Mouse (Mus musculus) CH12.LX (cell line): ENCODE data around the gene Ap1m1. TPM values are rescaled to one million over a fixed set of nuclear protein-coding genes. Genes with fewer than 3 reads are reported as not detected.

Source experiments
- DNase-seq: peaks from one replicate; pipeline ENCODE4 v3.0.0-alpha.2; 2013; ENCODE audit errors: extremely low read depth
- H3K27ac ChIP-seq: 2 replicates; pipeline ENCODE4 v1.5.1; 2012; ENCODE audit warnings: low read depth, mild to moderate bottlenecking, control low read depth, moderate library complexity; ENCODE audit not compliant: insufficient read depth
- H3K27me3 ChIP-seq: replicated peaks from 2 replicates; pipeline ENCODE3; 2012; ENCODE audit warnings: inconsistent platforms
- H3K36me3 ChIP-seq, 2 experiments: replicated peaks in 1 of 2; 2 replicates each; pipeline versions ENCODE3 to v1.6.1; 2012; ENCODE audit warnings: inconsistent platforms in 1 of 2, low read length in 1 of 2, mild to moderate bottlenecking in 1 of 2, mixed read lengths in 1 of 2, moderate library complexity in 1 of 2; ENCODE audit not compliant: control insufficient read depth in 1 of 2, insufficient read depth in 1 of 2
- H3K4me1 ChIP-seq, 2 experiments: 2 replicates each; pipeline ENCODE4 v1.6.1; 2012; ENCODE audit warnings: inconsistent platforms in 1 of 2, moderate library complexity in 1 of 2; ENCODE audit not compliant: insufficient read depth in 2 of 2, control insufficient read depth in 1 of 2
- H3K4me2 ChIP-seq: 2 replicates; pipeline ENCODE4 v1.6.1; 2012; ENCODE audit warnings: low read depth, mild to moderate bottlenecking, control low read depth; ENCODE audit not compliant: poor library complexity, insufficient read depth, severe bottlenecking
- H3K4me3 ChIP-seq, 3 experiments: fragments of 150-350 bp in 1 of 3; sonication (generic) in 1 of 3; replicated peaks in 1 of 3; 2 replicates each; pipeline versions ENCODE3 to v1.5.1; 2011 to 2012; ENCODE audit warnings: low read depth in 2 of 3, low read length in 2 of 3, mild to moderate bottlenecking in 2 of 3, moderate library complexity in 2 of 3, control low read depth in 1 of 3, improper control_type of control experiment in 1 of 3, inconsistent platforms in 1 of 3, mixed read lengths in 1 of 3; ENCODE audit not compliant: poor library complexity in 1 of 3
- H3K79me2 ChIP-seq: replicated peaks from 2 replicates; pipeline ENCODE4 v1.6.1; 2012; ENCODE audit warnings: mild to moderate bottlenecking, moderate library complexity; ENCODE audit not compliant: control insufficient read depth, poor library complexity, insufficient read depth, severe bottlenecking; ENCODE audit errors: extremely low read depth
- H3K9ac ChIP-seq: 2 replicates; pipeline ENCODE4 v1.6.1; 2012; ENCODE audit warnings: low read depth, mild to moderate bottlenecking, control low read depth, moderate library complexity; ENCODE audit not compliant: insufficient read depth
- H3K9me3 ChIP-seq: replicated peaks from 2 replicates; pipeline ENCODE3; 2012; ENCODE audit warnings: low read length, inconsistent platforms, mixed read lengths
- BHLHE40 ChIP-seq: IDR thresholded peaks from 2 replicates; pipeline ENCODE4 v1.6.1; 2011; ENCODE audit warnings: mild to moderate bottlenecking, low read depth, low read length, improper control_type of control experiment
- CTCF ChIP-seq, 2 experiments: IDR thresholded peaks in 1 of 2; conservative IDR thresholded peaks in 1 of 2; 2 replicates each; pipeline ENCODE4 v1.5.1; 2011 to 2012; ENCODE audit warnings: low read depth in 2 of 2, low read length in 2 of 2, improper control_type of control experiment in 1 of 2, inconsistent platforms in 1 of 2, mild to moderate bottlenecking in 1 of 2, moderate library complexity in 1 of 2
- E2F4 ChIP-seq: IDR thresholded peaks from 2 replicates; pipeline ENCODE4 v1.6.1; 2011; ENCODE audit warnings: low read depth, low read length, improper control_type of control experiment; ENCODE audit not compliant: insufficient replicate concordance
- ELF1 ChIP-seq: IDR thresholded peaks from 2 replicates; pipeline ENCODE4 v1.6.1; 2014; ENCODE audit warnings: low read depth, mild to moderate bottlenecking, inconsistent platforms, low read length, improper control_type of control experiment
- EP300 ChIP-seq: IDR thresholded peaks from 2 replicates; pipeline ENCODE4 v1.6.1; 2011; ENCODE audit warnings: low read length, improper control_type of control experiment
- GABPA ChIP-seq: IDR thresholded peaks from 2 replicates; pipeline ENCODE4 v1.6.1; 2012; ENCODE audit warnings: low read depth, low read length, improper control_type of control experiment, inconsistent platforms; ENCODE audit not compliant: insufficient replicate concordance
- IRF4 ChIP-seq: IDR thresholded peaks from 2 replicates; pipeline ENCODE4 v1.6.1; 2014; ENCODE audit warnings: low read depth, mild to moderate bottlenecking, inconsistent platforms, low read length, improper control_type of control experiment
- JUND ChIP-seq: conservative IDR thresholded peaks from 2 replicates; pipeline ENCODE4 v1.6.1; 2011; ENCODE audit warnings: low read depth, low read length, improper control_type of control experiment
- MAFK ChIP-seq: IDR thresholded peaks from 2 replicates; pipeline ENCODE4 v1.6.1; 2011; ENCODE audit warnings: low read length, improper control_type of control experiment; ENCODE audit not compliant: insufficient replicate concordance
- MAX ChIP-seq: IDR thresholded peaks from 2 replicates; pipeline ENCODE4 v1.6.1; 2011; ENCODE audit warnings: low read length, improper control_type of control experiment
- MAZ ChIP-seq: IDR thresholded peaks from 2 replicates; pipeline ENCODE4 v1.6.1; 2012; ENCODE audit warnings: low read depth, mild to moderate bottlenecking, inconsistent platforms, low read length, improper control_type of control experiment, moderate library complexity
- MEF2A ChIP-seq: IDR thresholded peaks from 2 replicates; pipeline ENCODE4 v1.6.1; 2014; ENCODE audit warnings: low read depth, mild to moderate bottlenecking, inconsistent platforms, low read length, improper control_type of control experiment, borderline replicate concordance
- MXI1 ChIP-seq: IDR thresholded peaks from 2 replicates; pipeline ENCODE4 v1.6.1; 2011; ENCODE audit warnings: mild to moderate bottlenecking, low read depth, low read length, improper control_type of control experiment
- NELFE ChIP-seq: IDR thresholded peaks from 2 replicates; pipeline ENCODE4 v1.6.1; 2011; ENCODE audit warnings: low read depth, low read length, improper control_type of control experiment
- NRF1 ChIP-seq: IDR thresholded peaks from 2 replicates; pipeline ENCODE4 v1.6.1; 2014; ENCODE audit warnings: low read depth, mild to moderate bottlenecking, inconsistent platforms, low read length, improper control_type of control experiment, moderate library complexity
- PAX5 ChIP-seq: IDR thresholded peaks from 2 replicates; pipeline ENCODE4 v1.6.1; 2012; ENCODE audit warnings: low read length, inconsistent platforms, mixed read lengths
- POLR2AphosphoS2 ChIP-seq: IDR thresholded peaks from 2 replicates; pipeline ENCODE4 v1.6.1; 2011; ENCODE audit warnings: low read depth, low read length, improper control_type of control experiment
- RCOR1 ChIP-seq: conservative IDR thresholded peaks from 2 replicates; pipeline ENCODE4 v1.6.1; 2012; ENCODE audit warnings: low read depth, mild to moderate bottlenecking, inconsistent platforms, low read length, improper control_type of control experiment
- SMC3 ChIP-seq: IDR thresholded peaks from 2 replicates; pipeline ENCODE4 v1.6.1; 2011; ENCODE audit warnings: low read depth, low read length, improper control_type of control experiment
- TBP ChIP-seq: conservative IDR thresholded peaks from 2 replicates; pipeline ENCODE4 v1.6.1; 2011; ENCODE audit warnings: low read depth, low read length, improper control_type of control experiment
- UBTF ChIP-seq: IDR thresholded peaks from 2 replicates; pipeline ENCODE4 v1.6.1; 2012; ENCODE audit warnings: low read depth, mild to moderate bottlenecking, inconsistent platforms, low read length, improper control_type of control experiment, moderate library complexity
- USF1 ChIP-seq: IDR thresholded peaks from 2 replicates; pipeline ENCODE4 v1.6.1; 2014; ENCODE audit warnings: low read depth, mild to moderate bottlenecking, inconsistent platforms, low read length, improper control_type of control experiment
- USF2 ChIP-seq: conservative IDR thresholded peaks from 2 replicates; pipeline ENCODE4 v1.6.1; 2011; ENCODE audit warnings: low read depth, low read length, improper control_type of control experiment
- ZC3H11A ChIP-seq: IDR thresholded peaks from 2 replicates; pipeline ENCODE4 v1.6.1; 2012; ENCODE audit warnings: low read depth, mild to moderate bottlenecking, inconsistent platforms, low read length, improper control_type of control experiment
- ZKSCAN1 ChIP-seq: IDR thresholded peaks from 2 replicates; pipeline ENCODE4 v1.6.1; 2012; ENCODE audit warnings: low read depth, inconsistent platforms, low read length, improper control_type of control experiment, borderline replicate concordance
- dilution Hi-C: fragments of 300-500 bp; cut with MboI; formaldehyde crosslinking; loops from 2 replicates; pipeline ENCODE4 v1.14.3; 2020; ENCODE audit warnings: low sequenced_read_pairs; ENCODE audit not compliant: extremely low pct_unique_long_range_greater_than_20kb, extremely low pct_ligation_motif_present
- in situ Hi-C: fragments of 300-500 bp; cut with MboI; formaldehyde crosslinking; loops from 3 replicates; pipeline ENCODE4 v1.14.3; 2019; ENCODE audit warnings: low sequenced_read_pairs, low pct_ligation_motif_present, low pct_unique_long_range_greater_than_20kb, mixed read lengths
- polyA plus RNA-seq: library from polyadenylated mRNA; unstranded; fragments of >175 nt; gene quantifications from 2 replicates; pipeline ENCODE4 v1.2.1, GENCODE M21; 2012; ENCODE audit warnings: low read depth; ENCODE audit not compliant: insufficient read length
- total RNA-seq, 2 experiments: library from RNA; depleted of rRNA; stranded (reverse); fragments of 300-350 nt in 1 of 2; fragments of >200 nt in 1 of 2; gene quantifications; 2 replicates each; pipeline ENCODE4 v1.2.3; 2012 to 2014

Gene Ap1m1
- total and polyA plus RNA-seq, 3 experiments = 20.1 to 86.1 (median 30.3) TPM

GRCm38 (mm10) chr8:72302986-72303612 lies 63.3 kb downstream of the Ap1m1 start:
- peak overlapping the region; percentile 82; the same call in 1 of the 2 replicates for H3K4me2 ChIP-seq
- no peak overlapping the region for H3K4me3 ChIP-seq

GRCm38 (mm10) chr8:72303633-72304032 lies 63.8 kb downstream of the Ap1m1 start:
- DNase-seq = no peak
- dilution Hi-C loops (no loop called here), in situ Hi-C loops (no loop called here)
- H3K27me3 ChIP-seq = no peaks in the 10 kb centered on the region
- H3K4me1 ChIP-seq = peaks cover 7 to 18% of the 10 kb centered on the region in 2 experiments
- H3K9ac ChIP-seq = no peak overlapping the region
- peak overlapping the region in 1 of 3 experiments; percentile 35 for H3K4me3 ChIP-seq
- no peaks in the 10 kb centered on the region for H3K79me2 ChIP-seq
- H3K36me3 ChIP-seq = no peaks in the 10 kb centered on the region
- H3K4me2 ChIP-seq = peak overlapping the region; percentile 82
- no peaks in the 10 kb centered on the region for H3K9me3 ChIP-seq
- TF ChIP-seq MAZ (no peak), ELF1 (no peak), MAX (no peak), ZKSCAN1 (no peak), RCOR1 (no peak), USF1 (no peak), BHLHE40 (peak; percentile 10; the same call in 1 of the 2 replicates), USF2 (no peak), MEF2A (0 out of 2 replicates have a peak, but pooled peaks have one; percentile 72), MXI1 (no peak), IRF4 (no peak)
- no peak overlapping the region for H3K27ac ChIP-seq

More at GRCm38 (mm10) chr8:72302986-72303612, 63.3 kb downstream of the Ap1m1 start:
- H3K79me2 ChIP-seq = no peaks in the 10 kb centered on the region
- H3K27me3 ChIP-seq = no peaks in the 10 kb centered on the region
- TF ChIP-seq EP300 (no peak), MXI1 (no peak), NRF1 (no peak), IRF4 (no peak), GABPA (no peak), CTCF (conservative IDR thresholded peaks at IDR 0.05 in 1 of 2, IDR thresholded peaks at IDR 0.05 in 1 of 2; ENCODE audit: low read depth in 2 of 2, low read length in 2 of 2) (no peak), USF2 (no peak), ZKSCAN1 (no peak), E2F4 (no peak), POLR2AphosphoS2 (no peak), PAX5 (no peak), MAX (no peak), USF1 (no peak), TBP (no peak), ZC3H11A (no peak), MAFK (no peak), JUND (no peak), NELFE (no peak), SMC3 (no peak), UBTF (no peak)
- TF ChIP-seq, all 38 proteins: peak for 0
- H3K36me3 ChIP-seq = no peaks in the 10 kb centered on the region
- H3K4me1 ChIP-seq = peaks cover 7 to 18% of the 10 kb centered on the region in 2 experiments
- no peaks in the 10 kb centered on the region for H3K9me3 ChIP-seq
- no peak overlapping the region for H3K27ac ChIP-seq
- in situ Hi-C loops (no loop called here), dilution Hi-C loops (no loop called here)
- no peak for DNase-seq
- H3K9ac ChIP-seq = no peak overlapping the region
